Mouse (Mus musculus): ENCODE measurements at regions not wholly inside any gene's neighbourhood (a gene's known extent, or its start where the extent isn't known, plus 50 kb on each side); places are given as distances from the start of the nearest gene placed in this dataset. TPM values are rescaled to one million over a fixed set of nuclear protein-coding genes. Genes with fewer than 3 reads are reported as not detected.
A peak's percentile ranks its signal among the peaks of the same experiment; 100 is the strongest.

DNA sequence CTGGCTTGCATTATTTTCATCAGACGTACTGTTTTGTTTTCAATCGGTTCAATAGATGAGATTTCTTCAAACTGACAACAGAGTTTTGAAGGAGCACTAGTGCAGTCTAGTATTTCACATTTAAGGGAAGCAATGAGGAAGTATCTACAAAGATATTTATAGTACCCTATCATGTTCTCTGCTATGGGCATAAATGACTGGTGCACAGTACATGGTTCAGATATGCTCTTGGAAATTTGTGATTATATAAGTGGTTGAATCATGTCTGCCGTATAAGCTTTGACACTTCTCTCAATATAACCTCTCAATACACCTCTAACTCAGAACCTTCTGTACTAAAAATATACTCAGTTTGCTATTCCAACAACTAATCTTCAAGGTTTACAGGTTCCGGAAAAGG is 1390.7 kb downstream of the Zpld1 start:
- H3K27me3 ChIP-seq, result no peaks in the 10 kb centered on the region
- H3K4me3 ChIP-seq, result no peak overlapping the region
- H3K4me2 ChIP-seq, result no peak overlapping the region
- no peaks in the 10 kb centered on the region for H3K36me3 ChIP-seq
- no peak overlapping the region for H3K9ac ChIP-seq
- ATAC-seq (replicated peaks; ENCODE audit: insufficient number of reproducible peaks, insufficient read depth, low FRiP score, low read depth), result peak; percentile 58; the same call in 1 of the 2 replicates
- no peak overlapping the region for H3K27ac ChIP-seq
- no peaks in the 10 kb centered on the region for H3K4me1 ChIP-seq (replicated peaks)
- WGBS, result 58% methylated on average over 4 of the region's 4 CpGs
- no peaks in the 10 kb centered on the region for H3K9me3 ChIP-seq (replicated peaks)

DNA sequence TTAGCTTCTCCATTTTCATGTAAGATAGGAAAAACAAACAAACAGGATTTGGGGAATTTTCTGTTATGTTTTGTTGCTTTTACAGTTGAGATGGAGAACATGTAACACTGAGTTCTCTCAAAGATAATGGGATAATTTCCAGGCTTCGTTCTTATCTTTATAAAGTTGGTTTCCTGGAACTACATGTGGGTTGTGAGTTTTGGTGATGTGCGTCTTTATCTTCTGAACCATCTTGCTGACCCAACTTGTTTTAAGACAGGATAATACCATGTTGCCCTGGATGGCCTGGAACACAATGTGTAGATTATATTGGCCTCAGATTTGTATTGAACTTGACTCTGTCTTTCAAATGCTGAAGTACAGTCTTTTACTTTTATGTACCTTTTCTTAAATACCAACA is 1394.0 kb downstream of the Zpld1 start:
- WGBS, result 61% methylated on average over 2 of the region's 2 CpGs
- Histone ChIP-seq H3K4me2 (no peak overlapping the region), H3K27ac (no peak overlapping the region), H3K4me1 (replicated peaks) (no peaks in the 10 kb centered on the region), H3K9me3 (replicated peaks) (no peaks in the 10 kb centered on the region), H3K36me3 (no peaks in the 10 kb centered on the region), H3K9ac (no peak overlapping the region), H3K4me3 (no peak overlapping the region), H3K27me3 (no peaks in the 10 kb centered on the region)
- ATAC-seq (replicated peaks; ENCODE audit: insufficient number of reproducible peaks, insufficient read depth, low FRiP score, low read depth), result no peak

GRCm38 (mm10) chr16:53867342-53867741 is 1413.5 kb upstream of the Alcam start:
- Histone ChIP-seq H3K27me3 (no peaks in the 10 kb centered on the region), H3K4me1 (replicated peaks) (no peaks in the 10 kb centered on the region), H3K9ac (no peak overlapping the region), H3K9me3 (replicated peaks) (no peaks in the 10 kb centered on the region), H3K4me3 (no peak overlapping the region), H3K36me3 (no peaks in the 10 kb centered on the region), H3K27ac (no peak overlapping the region), H3K4me2 (no peak overlapping the region)
- ATAC-seq (replicated peaks; ENCODE audit: insufficient number of reproducible peaks, insufficient read depth, low FRiP score, low read depth), result no peak
- 72% methylated on average over 3 of the region's 3 CpGs for WGBS

DNA sequence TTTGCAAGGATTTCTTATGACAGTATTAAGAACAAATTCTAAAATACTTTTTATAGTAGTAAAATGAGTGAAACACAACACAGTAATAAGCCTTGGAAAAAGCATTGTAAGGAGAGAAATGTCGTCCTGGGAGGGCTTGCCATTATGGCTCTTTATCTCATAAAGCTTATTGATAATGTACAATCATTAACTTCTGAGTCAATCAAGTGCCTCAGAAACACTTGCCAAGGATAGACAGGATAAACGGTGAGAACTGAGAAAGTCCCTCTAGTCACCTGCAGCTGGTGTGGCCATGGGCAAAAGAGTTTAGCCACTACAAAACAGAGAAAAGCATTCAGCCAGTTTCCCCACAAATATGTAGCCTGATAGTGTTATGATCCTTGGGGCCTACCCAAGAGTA is 1386.8 kb upstream of the Alcam start:
- Histone ChIP-seq H3K36me3 (no peaks in the 10 kb centered on the region), H3K4me3 (no peak overlapping the region), H3K9me3 (replicated peaks) (no peaks in the 10 kb centered on the region), H3K27ac (no peak overlapping the region), H3K27me3 (no peaks in the 10 kb centered on the region), H3K4me2 (no peak overlapping the region), H3K4me1 (replicated peaks) (no peaks in the 10 kb centered on the region), H3K9ac (no peak overlapping the region)
- 70% methylated on average over 2 of the region's 2 CpGs for WGBS
- no peak for ATAC-seq (replicated peaks; ENCODE audit: insufficient number of reproducible peaks, insufficient read depth, low FRiP score, low read depth)

Small RNAs in the stretch of these regions (microRNA-seq; reads per million reads assigned to microRNA genes)
- gene Gm25041, result not detected

Data from heart, embryonic 15.5 days (tissue).